Mouse (Mus musculus) c-Kit-positive CD71-positive TER-119-negative erythroid progenitor cells, embryonic 14.5 days (primary cell): Measurements from ENCODE around the gene Xpr1.

Source experiments
- DNase-seq: peaks from one replicate; pipeline ENCODE4 v3.0.0-alpha.2; 2013; ENCODE audit warnings: low read depth

Xpr1 gene

GRCm38 (mm10) chr1:155416701-155417677 lies at the start of gene Xpr1:
Gene Xpr1, minus strand, starts transcription at chr1:155417415.
- peak; percentile 91 for DNase-seq

DNA sequence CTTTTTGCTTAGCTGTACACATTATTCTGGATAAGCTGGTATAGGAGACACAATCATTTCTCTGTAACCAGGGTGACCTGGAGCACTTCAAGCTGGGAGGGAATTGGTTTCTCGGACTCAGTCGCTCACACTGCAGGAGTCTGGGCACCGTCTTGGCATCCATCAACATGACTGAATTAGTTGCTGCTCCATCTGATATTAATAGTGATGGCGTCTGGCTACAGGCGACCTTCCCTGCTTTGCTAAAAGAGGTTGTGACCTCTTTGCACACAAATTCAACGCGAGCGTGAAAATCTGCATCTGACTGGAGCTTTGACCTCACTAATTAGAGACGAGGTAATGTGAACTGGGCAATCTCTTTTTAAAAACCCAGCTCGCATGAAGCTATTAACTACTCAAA lies 46.2 kb upstream of the Xpr1 start:
- no peak for DNase-seq

- no peak for DNase-seq
Observed at GRCm38 (mm10) chr1:155462582-155462981, 45.4 kb upstream of the Xpr1 start.

DNA sequence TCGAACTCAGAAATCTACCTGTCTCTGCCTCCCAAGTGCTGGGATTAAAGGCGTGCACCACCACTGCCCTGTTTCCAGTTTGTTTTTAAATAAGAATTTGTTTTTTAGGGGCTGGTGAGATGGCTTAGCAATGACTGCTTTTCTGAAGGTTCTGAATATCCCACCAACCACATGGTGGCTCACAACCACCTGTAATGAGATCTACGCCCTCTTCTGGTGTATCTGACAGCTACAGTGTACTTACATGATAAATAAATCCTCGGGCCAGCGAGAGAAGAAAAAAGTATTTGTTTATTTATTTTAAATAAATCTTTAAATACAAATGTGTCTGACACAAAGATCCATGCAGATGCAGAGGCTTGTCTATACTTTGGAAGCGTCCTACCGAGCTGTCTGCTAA lies 40.3 kb upstream of the Xpr1 start:
- DNase-seq, result no peak

GRCm38 (mm10) chr1:155453180-155453579 lies 36.0 kb upstream of the Xpr1 start:
- DNase-seq, result no peak

- no peak for DNase-seq
Observed at GRCm38 (mm10) chr1:155448932-155449331, 31.7 kb upstream of the Xpr1 start.

DNA sequence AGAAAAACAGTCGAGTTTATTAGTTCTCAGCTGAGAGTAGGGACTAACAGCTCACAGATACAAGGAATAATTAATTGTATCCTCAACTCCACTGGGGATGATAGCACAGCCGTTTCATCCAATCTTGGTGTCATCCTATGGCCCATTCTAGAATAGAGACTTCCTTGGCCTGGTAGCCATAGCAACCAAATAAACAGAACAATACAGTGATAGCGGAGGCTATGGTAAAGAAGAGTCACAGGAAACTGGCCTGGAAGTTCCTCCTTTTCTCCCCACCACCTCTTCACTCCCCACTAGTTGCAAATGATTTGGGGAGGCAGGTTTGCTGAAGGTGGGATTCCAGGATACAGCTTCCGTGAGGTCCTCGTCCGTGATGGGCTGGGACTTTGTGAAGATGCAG lies 30.1 kb upstream of the Xpr1 start:
- DNase-seq, result no peak

GRCm38 (mm10) chr1:155443115-155443514 lies 25.9 kb upstream of the Xpr1 start:
- DNase-seq, result no peak

DNA sequence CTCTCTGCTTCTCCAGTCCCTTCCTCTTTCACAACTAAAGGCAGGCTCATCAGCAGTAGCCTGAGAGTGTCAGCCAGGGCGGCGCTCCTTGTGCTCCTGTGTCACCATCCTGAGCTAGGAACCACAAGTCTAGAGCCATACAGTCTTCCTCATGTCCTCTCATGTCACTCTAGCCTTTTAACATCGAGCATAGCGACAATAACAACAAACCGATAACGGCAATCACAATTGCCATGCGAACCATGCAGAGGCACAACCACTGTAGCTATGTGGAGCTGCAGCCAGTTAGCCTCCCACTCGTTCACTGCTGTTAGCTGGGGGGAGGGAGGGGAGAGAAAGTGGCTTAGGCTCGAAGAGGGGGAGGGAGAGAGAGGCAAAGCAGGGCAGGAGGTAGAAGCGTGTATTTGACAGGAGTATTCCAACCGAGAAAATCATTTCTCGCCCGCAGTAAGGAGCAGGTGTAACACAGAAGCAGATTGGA lies 25.3 kb upstream of the Xpr1 start:
- no peak for DNase-seq

DNA sequence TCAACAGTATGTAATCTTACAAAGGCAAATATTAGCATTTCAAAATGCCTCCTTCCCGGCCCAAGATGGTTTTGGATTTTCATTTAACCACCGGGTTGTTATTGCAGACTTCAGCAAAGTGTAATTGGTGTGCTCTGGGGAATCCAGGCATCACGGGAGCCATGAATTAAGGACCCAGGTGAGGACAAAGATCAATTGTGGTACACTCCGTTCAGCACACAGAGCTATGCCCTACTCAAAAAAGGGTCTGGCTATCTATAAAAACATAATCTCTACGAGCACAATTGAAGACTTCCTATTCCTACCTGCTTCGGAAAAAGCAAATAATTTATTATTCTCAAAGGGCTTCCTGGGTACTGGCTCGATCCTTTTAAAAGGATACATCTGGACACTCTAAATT lies 22.3 kb upstream of the Xpr1 start:
- DNase-seq, result no peak

DNA sequence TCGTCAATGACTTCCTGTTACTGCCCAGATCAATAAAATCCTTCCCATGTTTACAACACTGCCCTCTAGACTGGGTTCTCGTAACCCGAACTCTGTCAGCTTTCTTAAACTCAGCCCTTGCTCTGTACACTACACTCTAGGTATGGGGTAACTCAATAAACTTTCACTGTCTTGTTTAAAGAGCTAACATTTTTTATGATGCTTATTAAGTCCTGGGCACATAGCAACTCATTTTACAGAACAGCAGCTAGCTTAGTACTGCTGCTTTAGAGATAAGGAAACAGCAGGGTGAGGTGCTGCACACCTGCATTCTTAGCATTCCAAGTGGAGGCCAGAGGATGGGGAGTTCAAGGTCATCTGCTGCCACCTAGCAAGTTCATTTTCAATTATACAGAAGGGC lies 21.3 kb upstream of the Xpr1 start:
- no peak for DNase-seq

DNA sequence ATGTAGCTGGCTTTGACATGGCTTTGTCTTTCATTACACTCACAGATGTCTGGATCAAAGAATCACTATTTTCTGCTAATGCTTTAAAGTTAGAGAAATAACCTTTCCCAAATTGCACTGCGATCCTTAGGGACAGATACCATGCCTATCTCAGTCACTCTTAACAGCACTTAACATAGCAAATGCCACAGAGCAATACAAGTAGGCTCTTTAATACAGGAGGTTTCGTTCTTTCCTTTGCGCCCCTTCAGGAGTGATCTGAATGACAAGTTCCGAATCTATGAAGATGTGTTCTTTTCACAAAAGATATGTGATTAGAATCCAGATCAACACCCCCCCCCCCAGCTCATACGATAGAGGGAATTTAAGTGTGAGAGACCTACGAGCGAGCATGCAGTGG lies 12.1 kb upstream of the Xpr1 start:
- DNase-seq, result no peak

- DNase-seq, result no peak
Observed at GRCm38 (mm10) chr1:155427126-155427865, 10.1 kb upstream of the Xpr1 start.

- DNase-seq, result no peak
Observed at GRCm38 (mm10) chr1:155425743-155426315, 8.6 kb upstream of the Xpr1 start.

- no peak for DNase-seq
Observed at GRCm38 (mm10) chr1:155425285-155425684, 8.1 kb upstream of the Xpr1 start.

- DNase-seq, result no peak
Observed at GRCm38 (mm10) chr1:155423801-155424200, 6.6 kb upstream of the Xpr1 start.

DNA sequence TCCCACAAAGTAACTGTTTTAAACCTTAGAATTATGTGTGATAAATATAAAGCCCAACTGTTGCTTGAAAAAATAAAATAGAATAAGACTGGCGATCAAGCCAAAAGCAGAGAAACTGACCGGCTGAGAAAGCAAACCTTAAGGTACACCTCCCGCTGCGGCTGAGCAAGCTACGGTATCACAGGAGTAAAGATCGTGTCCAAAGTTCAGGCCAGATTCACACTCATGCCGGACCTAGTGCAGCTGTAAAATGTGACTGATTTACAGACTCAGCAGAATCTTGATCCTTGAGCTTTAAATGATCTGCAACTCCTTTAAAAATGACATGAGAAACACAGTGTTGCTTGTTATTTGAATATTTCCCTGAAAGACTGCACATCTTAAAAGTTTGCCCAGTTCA lies 4.8 kb upstream of the Xpr1 start:
- DNase-seq, result no peak

GRCm38 (mm10) chr1:155416147-155416700 lies 991 bp downstream of the Xpr1 start:
- DNase-seq, result peak; percentile 36

GRCm38 (mm10) chr1:155415421-155415820 lies 1.8 kb downstream of the Xpr1 start:
- no peak for DNase-seq

- DNase-seq, result no peak
Observed at GRCm38 (mm10) chr1:155412705-155413104, 4.5 kb downstream of the Xpr1 start.

GRCm38 (mm10) chr1:155408577-155408966 lies 8.6 kb downstream of the Xpr1 start:
- no peak for DNase-seq
